Mouse (Mus musculus) midbrain, postnatal 0 days (tissue): ENCODE results near the gene Krt10. TPM values are rescaled to one million over a fixed set of nuclear protein-coding genes. Genes with fewer than 3 reads are reported as not detected.

Source experiments
- ATAC-seq: fragments of 200-750 bp; cut with Nextera tagmentation; 2 replicates; pipeline ENCODE4 v1.8.0; 2017; ENCODE audit warnings: moderate number of reproducible peaks, mild to moderate bottlenecking, moderate TSS enrichment, moderate library complexity; ENCODE audit not compliant: low FRiP score
- DNase-seq: peaks from one replicate; pipeline ENCODE4 v3.0.0-alpha.2; 2015; ENCODE audit warnings: low spot score
- H3K27ac ChIP-seq: fragments of 300-500 bp; sonication (generic); 2 replicates; pipeline ENCODE4 v1.5.1; 2014; ENCODE audit warnings: low read depth, mild to moderate bottlenecking, low read length, mixed read lengths
- H3K27me3 ChIP-seq: fragments of 300-500 bp; sonication (generic); 2 replicates; pipeline ENCODE4 v1.6.1; 2014; ENCODE audit warnings: low read length, control low read depth, mixed read lengths; ENCODE audit not compliant: insufficient read depth
- H3K36me3 ChIP-seq: fragments of 300-500 bp; sonication (generic); 2 replicates; pipeline ENCODE4 v1.6.1; 2014; ENCODE audit warnings: low read length, control low read depth, mixed read lengths; ENCODE audit not compliant: insufficient read depth
- H3K4me1 ChIP-seq: fragments of 300-500 bp; sonication (generic); 2 replicates; pipeline ENCODE4 v1.6.1; 2014; ENCODE audit warnings: mild to moderate bottlenecking, control low read depth, antibody characterized with exemption, low read length, mixed read lengths; ENCODE audit not compliant: insufficient read depth
- H3K4me2 ChIP-seq: fragments of 300-500 bp; sonication (generic); 2 replicates; pipeline ENCODE4 v1.6.1; 2014; ENCODE audit warnings: low read depth, mild to moderate bottlenecking, low read length, mixed read lengths; ENCODE audit not compliant: poor library complexity, severe bottlenecking
- H3K4me3 ChIP-seq: fragments of 300-500 bp; sonication (generic); 2 replicates; pipeline ENCODE4 v1.5.1; 2014; ENCODE audit warnings: low read depth, mild to moderate bottlenecking, low read length, moderate library complexity
- H3K9ac ChIP-seq: fragments of 300-500 bp; sonication (generic); replicated peaks from 2 replicates; pipeline ENCODE4 v1.6.1; 2014; ENCODE audit warnings: mild to moderate bottlenecking, low read length, moderate library complexity, mixed read lengths; ENCODE audit not compliant: poor library complexity, severe bottlenecking
- H3K9me3 ChIP-seq: fragments of 300-500 bp; sonication (generic); 2 replicates; pipeline ENCODE4 v1.6.1; 2016; ENCODE audit warnings: low read length, control low read depth
- CTCF ChIP-seq: IDR thresholded peaks from 2 replicates; pipeline ENCODE4 v1.5.1; 2016; ENCODE audit warnings: antibody characterized with exemption, mild to moderate bottlenecking
- WGBS: fragments of 180-500 bp; shearing (Covaris S2); extraction: QIAGEN DNeasy Blood & Tissue Kit; methylation state at CpG from one replicate; pipeline ENCODE4 v1.1.7; 2014; 5-methylcytosine and 5-hydroxymethylcytosine counted together
- polyA plus RNA-seq: library from polyadenylated mRNA; unstranded; fragments of >200 nt; fragmentation: Nextera tagmentation; extraction: Ambion mirVana; gene quantifications from 2 replicates; pipeline ENCODE4 v1.2.1, GENCODE M21; 2015
- total RNA-seq: library from RNA; depleted of rRNA; stranded (reverse); fragments of >200 nt; gene quantifications from 2 replicates; pipeline ENCODE4 v1.2.3, GENCODE M21; 2014

Krt10 gene
- total and polyA plus RNA-seq, 2 experiments from 2014 or later, result 18.3 to 39.2 TPM

- Histone ChIP-seq H3K9ac (no peak overlapping the region), H3K27ac (no peak overlapping the region), H3K4me3 (no peak overlapping the region), H3K9me3 (no peaks in the 10 kb centered on the region), H3K4me2 (no peak overlapping the region), H3K36me3 (no peaks in the 10 kb centered on the region), H3K4me1 (no peaks in the 10 kb centered on the region), H3K27me3 (no peaks in the 10 kb centered on the region; the same call in 1 of the 2 replicates)
- no peak for TF ChIP-seq CTCF
- DNase-seq, result no peak
- no peak for ATAC-seq
- WGBS, result 67% methylated on average over 16 of the region's 16 CpGs
Measured at GRCm38 (mm10) chr11:99417819-99418218, 28.7 kb upstream of the Krt10 start.

- H3K4me3 ChIP-seq, result no peak overlapping the region
- H3K9me3 ChIP-seq, result no peaks in the 10 kb centered on the region
- no peaks in the 10 kb centered on the region for H3K36me3 ChIP-seq
- no peaks in the 10 kb centered on the region for H3K4me1 ChIP-seq
- TF ChIP-seq CTCF, result no peak
- no peak overlapping the region for H3K9ac ChIP-seq
- ATAC-seq (no peak), DNase-seq (no peak)
- no peak overlapping the region for H3K27ac ChIP-seq
- H3K27me3 ChIP-seq, result no peaks in the 10 kb centered on the region; the same call in 1 of the 2 replicates
- 74% methylated on average over 13 of the region's 13 CpGs for WGBS
- H3K4me2 ChIP-seq, result no peak overlapping the region
Measured at GRCm38 (mm10) chr11:99416902-99417301, 27.7 kb upstream of the Krt10 start.

DNA sequence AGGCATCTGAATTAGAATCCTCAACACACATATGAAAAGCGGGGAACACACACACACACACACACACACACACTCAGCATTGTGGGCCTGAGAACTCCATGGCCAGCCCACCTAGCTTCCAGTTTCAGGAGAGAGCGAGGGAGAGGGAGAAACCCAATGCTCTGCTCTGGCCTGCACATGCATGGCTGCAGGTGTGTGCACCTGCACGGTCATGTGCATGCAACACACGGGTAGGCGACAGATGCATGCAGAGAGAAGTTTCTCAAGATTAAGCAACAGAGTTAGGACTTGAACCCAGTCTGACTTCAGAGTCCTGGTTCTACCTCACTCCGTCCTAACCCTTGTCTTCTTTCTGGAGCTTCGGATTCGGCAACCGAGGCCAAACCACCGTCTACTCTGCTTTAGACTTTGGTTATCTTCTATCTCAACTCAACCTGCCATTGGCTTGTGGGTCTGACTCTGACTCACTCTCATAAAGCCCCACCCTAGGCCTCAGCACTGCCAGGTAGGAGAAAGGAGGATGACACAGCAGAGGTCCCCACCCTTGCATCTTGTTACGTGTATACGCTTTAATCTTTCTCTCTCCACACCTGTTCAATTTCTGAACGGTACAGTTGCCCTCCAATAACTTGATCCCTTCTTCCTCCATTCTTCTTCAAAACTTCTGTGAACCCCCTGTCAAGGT is 25.4 kb upstream of the Krt10 start:
- no peak overlapping the region for H3K27ac ChIP-seq
- no peak overlapping the region for H3K9ac ChIP-seq
- no peak for TF ChIP-seq CTCF
- no peaks in the 10 kb centered on the region for H3K9me3 ChIP-seq
- no peaks in the 10 kb centered on the region for H3K4me1 ChIP-seq
- no peaks in the 10 kb centered on the region for H3K36me3 ChIP-seq
- H3K4me3 ChIP-seq, result no peak overlapping the region
- no peak overlapping the region for H3K4me2 ChIP-seq
- ATAC-seq (no peak), DNase-seq (no peak)
- no peaks in the 10 kb centered on the region; the same call in 1 of the 2 replicates for H3K27me3 ChIP-seq
- WGBS, result 90% methylated on average over 13 of the region's 13 CpGs

DNA sequence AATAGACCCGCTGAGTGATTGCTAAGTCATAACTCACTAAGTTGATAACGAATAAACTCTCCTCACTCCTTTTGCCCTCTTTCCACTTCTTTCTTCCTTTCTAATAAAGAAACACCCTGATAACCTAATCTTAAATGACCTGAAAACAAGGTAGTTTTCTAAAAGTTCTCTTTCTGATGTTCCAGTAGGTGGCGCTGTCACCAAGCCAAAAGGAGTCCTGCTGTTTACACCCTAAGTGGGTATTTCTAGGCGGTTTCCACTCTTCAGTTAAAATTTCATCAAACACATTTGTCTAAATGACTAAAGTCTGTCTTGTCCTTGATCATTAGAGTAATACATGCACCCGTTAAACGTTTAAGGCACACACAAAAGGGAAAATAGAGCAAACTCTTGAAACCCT is 24.1 kb upstream of the Krt10 start:
- H3K27me3 ChIP-seq, result no peaks in the 10 kb centered on the region; the same call in 1 of the 2 replicates
- WGBS, result 21% methylated on average over 6 of the region's 6 CpGs
- H3K27ac ChIP-seq, result no peak overlapping the region
- no peaks in the 10 kb centered on the region for H3K4me1 ChIP-seq
- TF ChIP-seq CTCF, result peak; percentile 83
- no peak overlapping the region for H3K9ac ChIP-seq
- no peak overlapping the region for H3K4me2 ChIP-seq
- H3K4me3 ChIP-seq, result no peak overlapping the region
- no peak for ATAC-seq
- H3K36me3 ChIP-seq, result no peaks in the 10 kb centered on the region
- H3K9me3 ChIP-seq, result no peaks in the 10 kb centered on the region
- peak; percentile 70 for DNase-seq

GRCm38 (mm10) chr11:99406186-99406585 is 17.0 kb upstream of the Krt10 start:
- Histone ChIP-seq H3K9ac (no peak overlapping the region), H3K27ac (no peak overlapping the region), H3K4me1 (no peaks in the 10 kb centered on the region), H3K4me3 (no peak overlapping the region), H3K27me3 (no peaks in the 10 kb centered on the region), H3K4me2 (no peak overlapping the region), H3K9me3 (no peaks in the 10 kb centered on the region), H3K36me3 (no peaks in the 10 kb centered on the region)
- 68% methylated on average over 10 of the region's 10 CpGs for whole genome bisulfite sequencing
- DNase-seq, result no peak
- ATAC-seq, result no peak
- no peak for TF ChIP-seq CTCF

GRCm38 (mm10) chr11:99399956-99400549 is 10.9 kb upstream of the Krt10 start:
- Histone ChIP-seq H3K4me3 (no peak overlapping the region), H3K4me1 (no peaks in the 10 kb centered on the region), H3K9me3 (no peaks in the 10 kb centered on the region), H3K27me3 (peaks cover 10% of the 10 kb centered on the region; the same call in 1 of the 2 replicates), H3K4me2 (no peak overlapping the region), H3K9ac (no peak overlapping the region), H3K36me3 (no peaks in the 10 kb centered on the region), H3K27ac (no peak overlapping the region)
- no peak for TF ChIP-seq CTCF
- DNase-seq (no peak), ATAC-seq (no peak)
- WGBS, result 91% methylated on average over 13 of the region's 13 CpGs
